Mouse (Mus musculus) Patski (cell line): ENCODE measurements at regions not wholly inside any gene's neighbourhood (a gene's known extent, or its start where the extent isn't known, plus 50 kb on each side); places are given as distances from the start of the nearest gene placed in this dataset.

Experiments used
- ATAC-seq: fragments of 100-300 bp; one replicate; pipeline ENCODE4 v1.8.0; 2021
- CTCF ChIA-PET: fragments of 350-600 bp; sonication (Branson Sonifier 250); formaldehyde crosslinking; loops from one replicate; lab custom pipeline; 2022; ENCODE audit warnings: inconsistent platforms; lab: Charles Lee
- POLR2A ChIA-PET: fragments of 350-600 bp; sonication (Branson Sonifier 250); formaldehyde crosslinking; loops from one replicate; lab custom pipeline; 2022; ENCODE audit warnings: antibody characterized with exemption, inconsistent platforms; lab: Charles Lee
- DNase-seq: peaks from one replicate; pipeline ENCODE4 v3.0.0-alpha.2; 2011; ENCODE audit warnings: low read depth, low spot score
- H3K27me3 ChIP-seq: fragments of 371-371 bp; one replicate; pipeline ENCODE4 v1.5.1; 2021
- CTCF ChIP-seq: fragments of 100-300 bp; IDR thresholded peaks from one replicate; pipeline ENCODE4 v1.5.1; 2021
- in situ Hi-C: fragments of 300-500 bp; cut with MboI; formaldehyde crosslinking; loops from 3 replicates; pipeline ENCODE4 v1.11.1; 2018; ENCODE audit warnings: low pct_unique_long_range_greater_than_20kb, mixed read lengths

GRCm38 (mm10) chr10:47102551-47102950 is 1524.9 kb downstream of the Hace1 start:
- DNase-seq (no peak), ATAC-seq (no peak)
- ChIA-PET POLR2A (no interaction called here), CTCF (no interaction called here)
- in situ Hi-C loops: no loop called here
- H3K27me3 ChIP-seq: no peaks in the 10 kb centered on the region
- TF ChIP-seq CTCF: no peak
